Mouse (Mus musculus) intestine, postnatal 0 days (tissue): ENCODE measurements around the gene Lta. TPM values are rescaled to one million over a fixed set of nuclear protein-coding genes. Genes with fewer than 3 reads are reported as not detected.
A peak's percentile ranks its signal among the peaks of the same experiment; 100 is the strongest.

ENCODE experiments used
- ATAC-seq: fragments of 200-750 bp; cut with Nextera tagmentation; 2 replicates; pipeline ENCODE4 v1.8.0; 2017; ENCODE audit warnings: mild to moderate bottlenecking, moderate TSS enrichment, moderate library complexity
- H3K27ac ChIP-seq: fragments of 300-500 bp; sonication (generic); 2 replicates; pipeline ENCODE4 v1.5.1; 2014; ENCODE audit warnings: mild to moderate bottlenecking, low read depth, low read length, moderate library complexity
- H3K27me3 ChIP-seq: fragments of 300-500 bp; sonication (generic); replicated peaks from 2 replicates; pipeline ENCODE4 v1.6.1; 2014; ENCODE audit warnings: low read length, mixed read lengths; ENCODE audit not compliant: control insufficient read depth, insufficient read depth
- H3K36me3 ChIP-seq: fragments of 300-500 bp; sonication (generic); 2 replicates; pipeline ENCODE4 v1.6.1; 2014; ENCODE audit warnings: mild to moderate bottlenecking, moderate library complexity; ENCODE audit not compliant: control insufficient read depth, insufficient read depth
- H3K4me1 ChIP-seq: fragments of 300-500 bp; sonication (generic); replicated peaks from 2 replicates; pipeline ENCODE4 v1.6.1; 2014; ENCODE audit warnings: antibody characterized with exemption, low read length, mixed read lengths; ENCODE audit not compliant: control insufficient read depth, insufficient read depth
- H3K4me2 ChIP-seq: fragments of 300-500 bp; sonication (generic); replicated peaks from 2 replicates; pipeline ENCODE4 v1.6.1; 2014; ENCODE audit warnings: low read depth, mild to moderate bottlenecking, moderate library complexity
- H3K4me3 ChIP-seq: fragments of 300-500 bp; sonication (generic); 2 replicates; pipeline ENCODE4 v1.5.1; 2014; ENCODE audit warnings: low read depth, low read length
- H3K9ac ChIP-seq: fragments of 300-500 bp; sonication (generic); 2 replicates; pipeline ENCODE4 v1.6.1; 2014; ENCODE audit warnings: mild to moderate bottlenecking, low read depth, low read length
- H3K9me3 ChIP-seq: fragments of 300-500 bp; sonication (generic); 2 replicates; pipeline ENCODE4 v1.6.1; 2016; ENCODE audit warnings: mixed run types; ENCODE audit not compliant: control insufficient read depth
- CTCF ChIP-seq: sonication (generic); IDR thresholded peaks from 2 replicates; pipeline ENCODE4 v1.5.1; 2016; ENCODE audit warnings: low read depth, mild to moderate bottlenecking, control low read depth, antibody characterized with exemption, moderate library complexity
- WGBS: fragments of 180-500 bp; shearing (Covaris S2); extraction: QIAGEN DNeasy Blood & Tissue Kit; methylation state at CpG from one replicate; pipeline ENCODE4 v1.1.7; 2014; 5-methylcytosine and 5-hydroxymethylcytosine counted together
- polyA plus RNA-seq: library from polyadenylated mRNA; unstranded; fragments of >200 nt; fragmentation: Nextera tagmentation; extraction: Ambion mirVana; gene quantifications from 2 replicates; pipeline ENCODE4 v1.2.1, GENCODE M21; 2015

Lta gene
- polyA plus RNA-seq, 1 experiment from 2014 or later, result 0.10 TPM

- Histone ChIP-seq H3K4me2 (no peak overlapping the region), H3K27me3 (no peaks in the 10 kb centered on the region), H3K9me3 (no peaks in the 10 kb centered on the region), H3K4me1 (peaks cover 17% of the 10 kb centered on the region), H3K36me3 (peaks cover 61% of the 10 kb centered on the region), H3K9ac (no peak overlapping the region), H3K4me3 (no peak overlapping the region), H3K27ac (peak overlapping the region; percentile 9; the same call in 1 of the 2 replicates)
- no peak for ATAC-seq
- 32% methylated on average over 2 of the region's 2 CpGs for WGBS
- TF ChIP-seq CTCF, result no peak
These were observed 39.8 kb upstream of the Lta start for GRCm38 (mm10) chr17:35244999-35245398.

- peak overlapping the region; percentile 78 for H3K4me3 ChIP-seq
- peak overlapping the region; percentile 100 for H3K27ac ChIP-seq
- ATAC-seq, result no peak
- WGBS, result 2% methylated on average over 16 of the region's 16 CpGs
- peak overlapping the region; percentile 71 for H3K4me2 ChIP-seq
- H3K9me3 ChIP-seq, result no peaks in the 10 kb centered on the region
- H3K9ac ChIP-seq, result peak overlapping the region; percentile 89
- H3K36me3 ChIP-seq, result peaks cover 44% of the 10 kb centered on the region
- peaks cover 17% of the 10 kb centered on the region for H3K4me1 ChIP-seq
- no peaks in the 10 kb centered on the region for H3K27me3 ChIP-seq
- peak; percentile 46 for TF ChIP-seq CTCF
These were observed 37.9 kb upstream of the Lta start for GRCm38 (mm10) chr17:35243086-35243485.

- peak overlapping the region; percentile 89 for H3K9ac ChIP-seq
- H3K4me1 ChIP-seq, result peaks cover 17% of the 10 kb centered on the region
- H3K9me3 ChIP-seq, result no peaks in the 10 kb centered on the region
- TF ChIP-seq CTCF, result peak; percentile 54
- H3K36me3 ChIP-seq, result peaks cover 44% of the 10 kb centered on the region
- peak overlapping the region; percentile 78 for H3K4me3 ChIP-seq
- H3K27ac ChIP-seq, result peak overlapping the region; percentile 100
- no peaks in the 10 kb centered on the region for H3K27me3 ChIP-seq
- under 1% methylated on average over 54 of the region's 55 CpGs for WGBS
- peak; percentile 47 for ATAC-seq
- peak overlapping the region; percentile 71 for H3K4me2 ChIP-seq
These were observed 37.1 kb upstream of the Lta start for GRCm38 (mm10) chr17:35242015-35242941.

- ATAC-seq, result peak; percentile 85
- H3K9ac ChIP-seq, result peak within 1 kb of the TSS; percentile 89
- H3K27me3 ChIP-seq, result no peaks in the 10 kb centered on the region
- H3K4me3 ChIP-seq, result peak within 1 kb of the TSS; percentile 78
- peak within 1 kb of the TSS; percentile 100 for H3K27ac ChIP-seq
- H3K9me3 ChIP-seq, result no peaks in the 10 kb centered on the region
- peak; percentile 50 for TF ChIP-seq CTCF
- peak within 1 kb of the TSS; percentile 71 for H3K4me2 ChIP-seq
- peaks cover 36% of the 10 kb centered on the region for H3K36me3 ChIP-seq
- WGBS, result under 1% methylated on average over 66 of the region's 69 CpGs
- peaks cover 17% of the 10 kb centered on the region for H3K4me1 ChIP-seq
These were observed 36.3 kb upstream of the Lta start, which contains the start of gene Ddx39b for GRCm38 (mm10) chr17:35241305-35242014. TSS of gene Ddx39b (plus strand) at chr17:35241746.

- Histone ChIP-seq H3K4me3 (peak overlapping the region; percentile 78), H3K9me3 (no peaks in the 10 kb centered on the region), H3K36me3 (peaks cover 28% of the 10 kb centered on the region), H3K27me3 (no peaks in the 10 kb centered on the region), H3K4me2 (peak overlapping the region; percentile 71), H3K27ac (peak overlapping the region; percentile 100), H3K4me1 (peaks cover 17% of the 10 kb centered on the region), H3K9ac (no peak overlapping the region)
- 25% methylated on average over 12 of the region's 12 CpGs for WGBS
- TF ChIP-seq CTCF, result 0 out of 2 replicates have a peak, but pooled peaks have one; percentile 4
- no peak for ATAC-seq
These were observed 35.5 kb upstream of the Lta start for GRCm38 (mm10) chr17:35240384-35241304.
